Mouse (Mus musculus): ENCODE results near the gene Piwil4. TPM values are rescaled to one million over a fixed set of nuclear protein-coding genes. Genes with fewer than 3 reads are reported as not detected.
"Not testable (repeated sequence)": the region's sequence is repeated elsewhere in the genome, so short reads cannot be mapped to it uniquely, and the experiment has no call there.

The Piwil4 gene
- polyA plus RNA-seq, 1 experiment from 2014 or later = 0.10 TPM

DNA sequence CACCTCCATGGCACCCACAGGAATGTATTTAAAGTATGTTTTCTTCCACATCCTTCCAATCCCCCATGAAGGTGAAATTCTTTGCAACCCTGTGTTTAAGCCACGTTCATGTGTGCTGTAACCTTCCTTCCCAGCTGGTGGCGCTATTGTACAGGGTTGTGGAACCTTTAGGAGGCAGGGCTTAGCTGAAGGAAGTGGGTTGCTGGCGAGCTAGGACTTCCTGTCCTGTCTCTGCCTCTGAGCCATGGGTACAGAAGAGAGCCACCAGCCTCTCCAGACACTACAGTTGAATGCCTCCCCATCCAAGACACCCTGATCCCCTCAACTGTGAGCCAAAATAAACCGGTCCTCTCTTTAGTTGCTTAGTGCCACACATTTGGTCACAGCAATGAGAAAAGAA, 42.6 kb downstream of the Piwil4 start:
- Histone ChIP-seq H3K4me1 (replicated peaks) (no peaks in the 10 kb centered on the region), H3K36me3 (replicated peaks) (no peaks in the 10 kb centered on the region), H3K27me3 (no peaks in the 10 kb centered on the region), H3K9me3 (replicated peaks) (no peaks in the 10 kb centered on the region), H3K4me3 (replicated peaks) (no peak overlapping the region), H3K9ac (no peak overlapping the region), H3K4me2 (no peak overlapping the region), H3K27ac (replicated peaks) (no peak overlapping the region)
- ATAC-seq (ENCODE audit: insufficient read depth) = no peak
- WGBS (ENCODE audit: insufficient replicate concordance) = 36% methylated on average over 4 of the region's 4 CpGs

DNA sequence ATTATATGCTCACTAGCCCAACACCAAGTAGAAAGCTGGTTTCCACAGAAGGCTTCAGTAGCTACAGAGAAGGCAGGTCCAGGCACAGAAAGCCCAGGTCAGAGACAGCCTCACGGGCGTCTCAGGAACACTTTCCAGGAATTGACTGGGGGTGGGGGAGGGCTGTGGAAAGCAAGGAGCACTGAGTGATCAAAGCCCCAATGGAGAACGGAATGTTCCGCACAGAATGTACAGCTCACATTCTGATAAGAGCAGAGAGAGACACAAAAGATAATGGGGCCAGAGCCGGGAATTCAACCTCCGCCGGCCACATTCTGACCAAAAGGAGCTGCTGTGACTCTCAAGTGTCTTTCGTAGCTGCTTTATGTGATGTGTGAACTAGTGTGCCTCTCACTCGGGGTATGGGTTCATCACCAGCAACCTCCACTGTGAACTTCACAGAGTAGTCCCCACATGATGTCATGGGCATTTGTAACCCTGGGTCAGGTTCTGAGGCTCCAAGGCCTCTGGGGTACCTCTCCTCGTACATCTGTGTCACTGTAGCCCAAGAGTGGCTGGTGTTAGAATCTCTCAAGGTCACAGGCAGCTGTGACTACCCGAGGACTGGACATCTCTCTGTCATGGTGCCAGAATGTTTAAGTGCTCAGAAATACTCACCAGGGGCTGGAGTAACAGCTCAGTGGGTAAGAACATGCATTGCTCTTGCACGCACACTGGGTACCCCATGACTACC, 51.0 kb downstream of the Piwil4 start:
- 54% methylated on average over 12 of the region's 12 CpGs for WGBS (ENCODE audit: insufficient replicate concordance)
- Histone ChIP-seq H3K9me3 (replicated peaks) (no peaks in the 10 kb centered on the region), H3K27me3 (no peaks in the 10 kb centered on the region), H3K36me3 (replicated peaks) (no peaks in the 10 kb centered on the region), H3K9ac (no peak overlapping the region), H3K4me2 (no peak overlapping the region), H3K4me1 (replicated peaks) (no peaks in the 10 kb centered on the region), H3K4me3 (replicated peaks) (no peak overlapping the region), H3K27ac (replicated peaks) (no peak overlapping the region)
- no peak for ATAC-seq (ENCODE audit: insufficient read depth)

DNA sequence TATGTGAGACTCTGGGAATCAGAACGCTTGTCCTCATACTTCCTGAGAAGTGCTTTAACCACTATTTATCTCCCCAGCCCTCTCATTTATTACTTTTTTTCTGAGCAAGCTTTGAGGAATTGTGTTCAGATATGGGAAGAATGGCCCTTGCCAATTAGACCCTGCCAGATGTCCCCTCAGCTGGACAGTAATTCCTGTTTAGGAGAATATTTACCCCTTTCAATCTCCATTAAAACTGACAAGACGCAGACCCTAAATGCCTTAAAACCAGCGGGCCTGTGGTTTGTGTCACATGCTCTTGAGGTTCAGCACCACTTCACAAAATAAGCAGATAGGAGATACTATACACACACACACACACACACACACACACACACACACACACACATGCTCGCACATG, 56.2 kb downstream of the Piwil4 start:
- H3K36me3 ChIP-seq (replicated peaks) = no peaks in the 10 kb centered on the region
- no peak overlapping the region for H3K4me3 ChIP-seq (replicated peaks)
- no peak overlapping the region for H3K4me2 ChIP-seq
- no peaks in the 10 kb centered on the region for H3K27me3 ChIP-seq
- H3K4me1 ChIP-seq (replicated peaks) = no peaks in the 10 kb centered on the region
- no peak for ATAC-seq (ENCODE audit: insufficient read depth)
- 54% methylated on average over 4 of the region's 4 CpGs for WGBS (ENCODE audit: insufficient replicate concordance)
- no peak overlapping the region for H3K27ac ChIP-seq (replicated peaks)
- no peaks in the 10 kb centered on the region for H3K9me3 ChIP-seq (replicated peaks)
- no peak overlapping the region for H3K9ac ChIP-seq

DNA sequence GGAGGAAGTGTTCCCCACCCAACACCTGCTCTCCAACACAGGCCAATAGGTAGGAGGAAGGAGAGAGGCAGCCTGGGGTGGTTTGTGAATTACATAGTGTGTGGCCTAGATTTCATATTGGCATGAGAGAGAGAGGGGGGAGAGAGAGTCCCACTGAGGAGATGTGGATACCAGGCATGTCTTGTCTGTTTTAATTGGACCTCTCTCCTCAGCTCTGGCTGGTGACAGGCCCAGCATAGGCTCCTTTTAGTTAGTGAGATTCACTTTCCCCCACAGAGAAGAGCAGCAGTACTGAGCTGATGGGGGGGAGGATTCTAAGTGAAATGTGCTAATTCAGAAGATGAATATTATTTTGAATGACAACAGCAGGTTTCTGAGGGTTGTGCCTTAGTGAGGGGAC, 57.8 kb downstream of the Piwil4 start:
- no peaks in the 10 kb centered on the region for H3K9me3 ChIP-seq (replicated peaks)
- H3K27me3 ChIP-seq = no peaks in the 10 kb centered on the region
- no peak overlapping the region for H3K27ac ChIP-seq (replicated peaks)
- H3K4me3 ChIP-seq (replicated peaks) = no peak overlapping the region
- no peak for ATAC-seq (ENCODE audit: insufficient read depth)
- no peak overlapping the region for H3K9ac ChIP-seq
- H3K4me1 ChIP-seq (replicated peaks) = no peaks in the 10 kb centered on the region
- H3K4me2 ChIP-seq = no peak overlapping the region
- H3K36me3 ChIP-seq (replicated peaks) = no peaks in the 10 kb centered on the region

DNA sequence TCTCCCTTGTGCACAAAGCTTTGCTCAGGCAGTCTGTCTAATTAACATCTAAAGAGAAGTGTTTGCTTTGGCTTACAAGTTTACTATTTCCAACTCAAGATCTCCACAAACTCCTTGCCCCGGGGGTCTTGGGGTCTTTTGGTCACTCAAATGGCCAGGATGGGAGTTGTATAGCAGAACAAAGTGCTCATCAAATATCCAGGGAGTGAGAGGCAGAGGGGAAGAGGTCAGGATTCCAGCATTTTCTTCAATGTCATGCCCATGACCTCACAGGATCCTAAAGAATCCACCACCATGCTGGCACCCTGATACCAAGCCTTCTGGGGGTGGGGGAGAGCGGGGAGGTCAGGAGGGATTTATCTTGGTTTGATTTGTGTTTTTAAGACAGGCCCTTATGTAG, 59.9 kb downstream of the Piwil4 start:
- no peaks in the 10 kb centered on the region for H3K4me1 ChIP-seq (replicated peaks)
- H3K36me3 ChIP-seq (replicated peaks) = no peaks in the 10 kb centered on the region
- WGBS (ENCODE audit: insufficient replicate concordance) = 30% methylated on average over 2 of the region's 2 CpGs
- H3K4me3 ChIP-seq (replicated peaks) = no peak overlapping the region
- H3K27me3 ChIP-seq = no peaks in the 10 kb centered on the region
- ATAC-seq (ENCODE audit: insufficient read depth) = no peak
- no peak overlapping the region for H3K9ac ChIP-seq
- H3K27ac ChIP-seq (replicated peaks) = no peak overlapping the region
- H3K9me3 ChIP-seq (replicated peaks) = no peaks in the 10 kb centered on the region
- no peak overlapping the region for H3K4me2 ChIP-seq

DNA sequence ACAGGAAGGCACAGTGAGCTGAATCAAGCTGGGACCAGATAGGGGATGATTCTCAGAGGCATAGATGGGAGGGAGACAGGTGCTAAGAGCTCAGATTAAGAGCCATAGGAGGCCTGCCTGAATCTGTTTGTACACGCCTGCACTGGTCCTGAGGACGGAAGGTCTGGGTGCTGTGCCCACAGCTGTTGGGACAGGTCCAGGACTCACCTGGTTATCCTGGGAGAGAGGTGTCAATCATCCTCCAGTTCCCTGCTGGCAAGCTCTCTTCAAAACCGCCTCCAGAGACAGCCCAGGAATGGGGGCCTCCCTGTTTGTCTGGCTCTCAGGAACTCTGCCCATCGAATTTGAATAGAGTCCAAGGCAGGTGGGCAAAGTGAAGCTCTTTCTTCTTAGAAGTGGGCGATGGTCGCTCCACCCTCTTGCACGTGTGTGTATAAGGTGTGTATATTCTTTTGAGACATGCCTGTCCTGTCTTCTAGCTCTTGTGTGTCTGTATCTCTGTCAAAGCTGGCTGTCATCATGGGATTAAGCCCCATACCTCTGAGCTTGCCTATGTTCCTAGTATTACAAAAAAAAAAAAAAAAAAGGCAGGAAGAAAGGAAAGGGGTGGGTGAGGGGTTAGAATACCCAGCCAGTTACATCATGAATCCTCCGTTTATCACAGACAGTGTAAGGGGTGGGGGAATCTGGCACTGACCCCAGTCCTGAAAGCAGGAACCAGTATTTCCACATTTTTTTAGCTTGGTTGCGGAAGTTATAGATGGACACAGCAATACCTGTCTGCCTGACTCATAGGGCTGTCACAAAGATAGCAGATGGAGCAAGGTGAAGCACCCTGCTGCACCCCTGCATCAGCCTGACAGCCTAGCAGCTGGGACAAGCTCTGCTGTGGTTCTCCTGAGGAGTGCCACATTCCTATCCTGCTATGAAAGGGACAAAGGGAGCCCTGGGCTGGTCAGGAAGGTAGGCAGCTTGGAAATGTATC, 64.5 kb downstream of the Piwil4 start:
- Histone ChIP-seq H3K4me3 (replicated peaks) (no peak overlapping the region), H3K27me3 (no peaks in the 10 kb centered on the region), H3K9ac (no peak overlapping the region), H3K27ac (replicated peaks) (no peak overlapping the region), H3K9me3 (replicated peaks) (no peaks in the 10 kb centered on the region), H3K4me1 (replicated peaks) (no peaks in the 10 kb centered on the region), H3K36me3 (replicated peaks) (no peaks in the 10 kb centered on the region), H3K4me2 (no peak overlapping the region)
- ATAC-seq (ENCODE audit: insufficient read depth) = no peak
- WGBS (ENCODE audit: insufficient replicate concordance) = 46% methylated on average over 9 of the region's 9 CpGs

DNA sequence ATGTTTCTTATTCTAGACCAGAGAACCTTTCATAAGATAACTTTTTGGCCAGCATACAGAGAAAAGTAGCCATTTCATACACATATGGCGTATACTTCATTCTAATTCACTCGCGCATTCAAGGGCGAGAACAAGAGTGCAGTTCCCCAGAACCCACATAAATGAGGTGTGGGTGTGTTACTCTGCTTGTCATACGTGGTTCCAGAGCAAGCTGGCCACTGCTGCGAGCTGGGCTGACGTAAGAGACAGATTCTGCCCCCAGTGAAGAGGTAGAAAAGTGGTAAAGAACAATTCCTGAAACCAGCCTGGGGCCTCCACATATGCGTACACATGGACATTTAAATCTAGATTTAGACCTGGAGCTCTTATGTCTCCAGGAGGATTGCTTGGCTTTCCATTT, 66.0 kb downstream of the Piwil4 start:
- no peak for ATAC-seq (ENCODE audit: insufficient read depth)
- H3K4me1 ChIP-seq (replicated peaks) = no peaks in the 10 kb centered on the region
- no peaks in the 10 kb centered on the region for H3K27me3 ChIP-seq
- H3K9ac ChIP-seq = no peak overlapping the region
- H3K36me3 ChIP-seq (replicated peaks) = no peaks in the 10 kb centered on the region
- H3K4me3 ChIP-seq (replicated peaks) = no peak overlapping the region
- 60% methylated on average over 8 of the region's 8 CpGs for WGBS (ENCODE audit: insufficient replicate concordance)
- no peak overlapping the region for H3K4me2 ChIP-seq
- H3K9me3 ChIP-seq (replicated peaks) = no peaks in the 10 kb centered on the region
- H3K27ac ChIP-seq (replicated peaks) = no peak overlapping the region

DNA sequence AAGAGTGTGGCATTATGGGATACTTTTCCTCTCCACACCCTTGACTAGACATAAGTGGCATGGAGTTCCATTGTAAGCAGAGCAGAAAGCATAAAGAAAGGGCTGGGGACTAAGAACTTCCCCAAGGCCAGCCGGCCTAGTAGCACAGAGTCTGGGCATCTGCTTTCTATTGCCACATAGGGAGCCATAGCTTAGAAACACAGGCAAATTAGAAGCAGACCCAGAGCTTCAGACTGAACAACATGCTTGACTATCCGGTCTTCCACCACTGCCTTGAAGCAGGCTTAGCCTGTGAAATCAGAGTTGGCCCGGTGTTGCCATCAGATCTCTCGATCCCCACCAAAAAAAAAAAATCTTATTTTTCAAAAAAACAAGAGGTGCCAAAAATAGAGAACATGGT, 67.4 kb downstream of the Piwil4 start:
- 70% methylated on average over 4 of the region's 4 CpGs for WGBS (ENCODE audit: insufficient replicate concordance)
- ATAC-seq (ENCODE audit: insufficient read depth) = no peak
- Histone ChIP-seq H3K9ac (no peak overlapping the region), H3K36me3 (replicated peaks) (no peaks in the 10 kb centered on the region), H3K9me3 (replicated peaks) (no peaks in the 10 kb centered on the region), H3K4me2 (no peak overlapping the region), H3K4me1 (replicated peaks) (no peaks in the 10 kb centered on the region), H3K4me3 (replicated peaks) (no peak overlapping the region), H3K27me3 (no peaks in the 10 kb centered on the region), H3K27ac (replicated peaks) (no peak overlapping the region)

DNA sequence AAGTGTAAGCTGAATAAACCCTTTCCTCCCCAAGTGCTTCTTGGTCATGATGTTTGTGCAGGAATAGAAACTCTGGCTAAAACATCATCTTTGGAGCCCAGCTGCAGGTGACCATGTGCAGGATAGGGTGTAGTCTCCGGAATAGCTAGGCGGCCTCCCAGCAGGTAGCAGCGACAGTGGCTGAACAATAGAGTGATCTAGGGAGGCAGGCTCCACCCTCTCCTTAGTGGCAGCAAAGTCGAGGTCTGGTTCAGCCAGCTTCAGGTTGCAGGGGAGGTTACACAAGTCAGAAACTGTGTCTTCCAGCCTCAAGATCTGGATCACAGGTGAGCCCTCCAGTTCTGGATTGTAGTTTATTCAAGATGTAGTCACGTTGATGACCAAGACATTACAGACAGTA, 68.6 kb downstream of the Piwil4 start:
- ATAC-seq (ENCODE audit: insufficient read depth); H3K27me3 ChIP-seq; H3K36me3 ChIP-seq (replicated peaks); H3K4me2 ChIP-seq; H3K4me1 ChIP-seq (replicated peaks); H3K27ac ChIP-seq (replicated peaks); H3K4me3 ChIP-seq (replicated peaks); H3K9ac ChIP-seq; H3K9me3 ChIP-seq (replicated peaks): not testable (repeated sequence)
- 42% methylated on average over 5 of the region's 5 CpGs for WGBS (ENCODE audit: insufficient replicate concordance)

DNA sequence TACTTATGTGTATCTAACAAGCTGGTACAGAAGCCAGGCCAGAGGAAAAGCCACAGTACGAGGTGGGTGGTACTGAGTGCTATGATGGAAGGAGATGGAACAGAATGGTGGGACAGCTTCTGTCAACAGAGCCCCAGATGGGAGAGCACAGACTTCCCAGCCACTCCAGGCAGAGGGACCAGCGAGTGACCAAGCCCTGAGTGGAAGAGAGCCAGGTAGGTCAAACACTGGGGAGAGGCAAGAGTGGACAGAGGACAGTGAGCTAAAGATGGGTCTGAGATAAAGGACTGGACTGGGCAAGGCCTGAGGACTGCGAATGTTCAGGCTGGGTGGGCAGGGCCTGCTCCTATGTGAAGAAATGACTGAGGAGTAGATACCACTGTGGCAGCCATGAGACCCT, 72.2 kb downstream of the Piwil4 start:
- Histone ChIP-seq H3K27me3 (no peaks in the 10 kb centered on the region), H3K4me2 (no peak overlapping the region), H3K27ac (replicated peaks) (no peak overlapping the region), H3K9me3 (replicated peaks) (no peaks in the 10 kb centered on the region), H3K4me3 (replicated peaks) (no peak overlapping the region), H3K36me3 (replicated peaks) (no peaks in the 10 kb centered on the region), H3K9ac (no peak overlapping the region), H3K4me1 (replicated peaks) (no peaks in the 10 kb centered on the region)
- WGBS (ENCODE audit: insufficient replicate concordance) = 51% methylated on average over 3 of the region's 3 CpGs
- no peak for ATAC-seq (ENCODE audit: insufficient read depth)

DNA sequence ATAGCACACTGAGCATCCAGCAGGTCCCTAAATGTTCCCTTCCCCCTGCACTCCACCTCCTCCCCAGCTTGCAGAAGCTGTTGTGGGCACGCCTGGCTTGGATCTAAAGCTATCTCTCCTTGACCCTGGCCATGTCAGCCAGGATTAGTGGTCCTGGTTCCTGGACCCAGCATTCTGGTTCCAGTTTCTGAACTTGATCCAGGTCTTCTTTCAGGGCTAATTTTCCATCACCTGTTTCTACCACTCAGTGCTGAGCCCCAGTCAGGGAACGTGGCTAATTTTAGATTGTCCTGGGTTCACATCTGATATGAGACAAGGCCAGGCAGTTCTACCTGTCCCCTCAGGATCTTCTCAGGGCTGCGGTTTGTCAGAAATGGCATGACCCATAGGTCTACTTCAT, 74.5 kb downstream of the Piwil4 start:
- WGBS (ENCODE audit: insufficient replicate concordance) = 61% methylated on average over 3 of the region's 3 CpGs
- H3K27ac ChIP-seq (replicated peaks) = no peak overlapping the region
- no peaks in the 10 kb centered on the region for H3K9me3 ChIP-seq (replicated peaks)
- no peaks in the 10 kb centered on the region for H3K36me3 ChIP-seq (replicated peaks)
- no peak for ATAC-seq (ENCODE audit: insufficient read depth)
- H3K9ac ChIP-seq = no peak overlapping the region
- H3K4me2 ChIP-seq = no peak overlapping the region
- no peaks in the 10 kb centered on the region for H3K4me1 ChIP-seq (replicated peaks)
- no peaks in the 10 kb centered on the region for H3K27me3 ChIP-seq
- H3K4me3 ChIP-seq (replicated peaks) = no peak overlapping the region

Data from liver, embryonic 15.5 days (tissue).